8 mouse cellular contexts compared by ENCODE assay signal in genomic region chr17:56119981-56120880, GRCm38 (mm10). TPM values are rescaled to one million over a fixed set of nuclear protein-coding genes. Genes with fewer than 3 reads are reported as not detected.
A peak's percentile ranks its signal among the peaks of the same experiment; 100 is the strongest.
DNase-seq lines count a peak whose midpoint lies in the region; ATAC-seq and TF ChIP-seq lines count a peak whose summit lies in the region.

No protein-coding gene starts in this region.

- no peaks in the 10 kb centered on the region for H3K36me3 ChIP-seq in E14TG2a.4 (ENCODE audit: insufficient read depth, low read length)
- H3K36me3 ChIP-seq in intestine, embryonic 15.5 days = no peaks in the 10 kb centered on the region
- H3K36me3 ChIP-seq in liver, embryonic 16.5 days (ENCODE audit: control insufficient read depth, insufficient read depth) = no peaks in the 10 kb centered on the region

- ATAC-seq in intestine, embryonic 15.5 days = no peak
- peak; percentile 45 for ATAC-seq in liver, embryonic 16.5 days (ENCODE audit: low read depth)

- H3K4me1 ChIP-seq in E14TG2a.4 (replicated peaks; ENCODE audit: low read depth, low read length) = peaks cover 49% of the 10 kb centered on the region
- peaks cover 29% of the 10 kb centered on the region for H3K4me1 ChIP-seq in intestine, embryonic 15.5 days (replicated peaks)
- peaks cover 9% of the 10 kb centered on the region for H3K4me1 ChIP-seq in liver, embryonic 16.5 days (ENCODE audit: control insufficient read depth, low read depth, low read length)

- 5% methylated on average over 66 of the region's 66 CpGs for WGBS in intestine, embryonic 15.5 days
- WGBS in liver, embryonic 16.5 days (ENCODE audit: insufficient replicate concordance) = 7% methylated on average over 64 of the region's 66 CpGs

- H3K4me3 ChIP-seq in E14TG2a.4 (replicated peaks; ENCODE audit: low read length) = peak overlapping the region; percentile 78
- H3K4me3 ChIP-seq in intestine, embryonic 15.5 days (replicated peaks) = peak overlapping the region; percentile 23
- peak overlapping the region; percentile 40 for H3K4me3 ChIP-seq in liver, embryonic 16.5 days (ENCODE audit: low read depth, low read length)

- no peak for TF ChIP-seq CTCF in E14TG2a.4 (conservative IDR thresholded peaks at IDR 0.05; ENCODE audit: low read length)

- H3K9ac ChIP-seq in intestine, embryonic 15.5 days = no peak overlapping the region
- H3K9ac ChIP-seq in liver, embryonic 16.5 days (ENCODE audit: low read depth, low read length) = no peak overlapping the region; the same call in 1 of the 2 replicates

- H3K27me3 ChIP-seq in E14TG2a.4 (ENCODE audit: insufficient read depth, low read length) = peaks cover 80% of the 10 kb centered on the region
- H3K27me3 ChIP-seq in intestine, embryonic 15.5 days (replicated peaks) = peaks cover 69% of the 10 kb centered on the region
- peaks cover 39% of the 10 kb centered on the region for H3K27me3 ChIP-seq in liver, embryonic 16.5 days (ENCODE audit: control insufficient read depth, insufficient read depth, low read depth, low read length)

- peak; percentile 90 for DNase-seq in adrenal gland, adult 2 months
- peak; percentile 75 for DNase-seq in gastrocnemius, postnatal 25 days
- no peak for DNase-seq in thymus, postnatal 0 days (ENCODE audit: low spot score)
- no peak for DNase-seq in c-Kit-positive CD71-positive TER-119-positive erythroid progenitor cells, embryonic 14.5 days (ENCODE audit: low spot score)
- DNase-seq in right cerebral cortex, postnatal 25 days = no peak

- H3K27ac ChIP-seq in intestine, embryonic 15.5 days = no peak overlapping the region
- H3K27ac ChIP-seq in liver, embryonic 16.5 days (ENCODE audit: low read length) = no peak overlapping the region

- H3K4me2 ChIP-seq in intestine, embryonic 15.5 days (replicated peaks) = peak overlapping the region; percentile 48
- H3K4me2 ChIP-seq in liver, embryonic 16.5 days (ENCODE audit: low read depth, low read length) = peak overlapping the region; percentile 36

- peaks cover 10% of the 10 kb centered on the region for H3K9me3 ChIP-seq in E14TG2a.4 (ENCODE audit: low read length)
- H3K9me3 ChIP-seq in intestine, embryonic 15.5 days = no peaks in the 10 kb centered on the region
- no peaks in the 10 kb centered on the region; the same call in 1 of the 2 replicates for H3K9me3 ChIP-seq in liver, embryonic 16.5 days (replicated peaks; ENCODE audit: control insufficient read depth, low read length)

RNA-seq across cellular contexts. Expression of gene Lrg1, which starts 1.6 kb away (rescaled TPM):
- total RNA-seq in adrenal gland, adult 2 months (2021) = 10 to 100 TPM; 23.9 to 45.5 TPM
- polyA plus RNA-seq in adrenal gland, adult 2 months (2012; rRNA removed) = 134 and 212 TPM in 2 replicates
- 10 to 100 TPM; 13.4 to 24.9 TPM for total RNA-seq in gastrocnemius, postnatal 25 days (2021)
- polyA plus RNA-seq in intestine, embryonic 15.5 days (2015; fragmentation: Nextera tagmentation; extraction: Ambion mirVana) = 0.15 and 0.33 TPM in 2 replicates
- 4.3 and 6.2 TPM in 2 replicates for polyA plus RNA-seq in liver, embryonic 16.5 days (2015; fragmentation: Nextera tagmentation; extraction: Ambion mirVana)
- polyA plus RNA-seq in thymus, postnatal 0 days (2015; fragmentation: Nextera tagmentation; extraction: Ambion mirVana) = 2.7 and 3.1 TPM in 2 replicates

RNA-seq across cellular contexts. Expression of gene Plin5, which starts 2.8 kb away (rescaled TPM):
- 10 to 100 TPM; 59.5 to 71.9 TPM for total RNA-seq in adrenal gland, adult 2 months (2021)
- polyA plus RNA-seq in adrenal gland, adult 2 months (2012; rRNA removed) = 42.9 and 91.7 TPM in 2 replicates
- total RNA-seq in gastrocnemius, postnatal 25 days (2021) = 10 to 100 TPM; 27.7 to 29.0 TPM
- 0.52 and 0.85 TPM in 2 replicates for polyA plus RNA-seq in intestine, embryonic 15.5 days (2015; fragmentation: Nextera tagmentation; extraction: Ambion mirVana)
- 5.2 and 9.7 TPM in 2 replicates for polyA plus RNA-seq in liver, embryonic 16.5 days (2015; fragmentation: Nextera tagmentation; extraction: Ambion mirVana)
- polyA plus RNA-seq in thymus, postnatal 0 days (2015; fragmentation: Nextera tagmentation; extraction: Ambion mirVana) = 0.10 and 0.44 TPM in 2 replicates

RNA-seq across cellular contexts. Expression of gene Plin4, which starts 10.6 kb away (rescaled TPM):
- 100 to 1,000 TPM in 1 of 2 experiments, 10 to 100 TPM in 1; 92.6 to 121 TPM for total RNA-seq in adrenal gland, adult 2 months (2021)
- 100 and 184 TPM in 2 replicates for polyA plus RNA-seq in adrenal gland, adult 2 months (2012; rRNA removed)
- total RNA-seq in gastrocnemius, postnatal 25 days (2021) = 100 to 1,000 TPM; 177 to 234 TPM
- 0.03 and 0.14 TPM in 2 replicates for polyA plus RNA-seq in intestine, embryonic 15.5 days (2015; fragmentation: Nextera tagmentation; extraction: Ambion mirVana)
- 0.05 and 0.13 TPM in 2 replicates for polyA plus RNA-seq in liver, embryonic 16.5 days (2015; fragmentation: Nextera tagmentation; extraction: Ambion mirVana)
- 0.08 and 0.09 TPM in 2 replicates for polyA plus RNA-seq in thymus, postnatal 0 days (2015; fragmentation: Nextera tagmentation; extraction: Ambion mirVana)

RNA-seq across cellular contexts. Expression of gene Sema6b, which starts 19.9 kb away (rescaled TPM):
- total RNA-seq in adrenal gland, adult 2 months (2021) = 10 to 100 TPM in 1 of 2 experiments, 1 to 10 TPM in 1; 6.3 to 10.2 TPM
- polyA plus RNA-seq in adrenal gland, adult 2 months (2012; rRNA removed) = 32.9 and 36.5 TPM in 2 replicates
- 1 to 10 TPM; 1.9 to 4.2 TPM for total RNA-seq in gastrocnemius, postnatal 25 days (2021)
- 1.4 TPM in 2 replicates for polyA plus RNA-seq in intestine, embryonic 15.5 days (2015; fragmentation: Nextera tagmentation; extraction: Ambion mirVana)
- polyA plus RNA-seq in liver, embryonic 16.5 days (2015; fragmentation: Nextera tagmentation; extraction: Ambion mirVana) = 0.81 and 1.3 TPM in 2 replicates
- 1.0 TPM in 2 replicates for polyA plus RNA-seq in thymus, postnatal 0 days (2015; fragmentation: Nextera tagmentation; extraction: Ambion mirVana)

RNA-seq across cellular contexts. Expression of gene Hdgfl2, which starts 40.8 kb away (rescaled TPM):
- 10 to 100 TPM; 52.7 to 63.7 TPM for total RNA-seq in adrenal gland, adult 2 months (2021)
- polyA plus RNA-seq in adrenal gland, adult 2 months (2012; rRNA removed) = 93.5 and 97.9 TPM in 2 replicates
- total RNA-seq in gastrocnemius, postnatal 25 days (2021) = 10 to 100 TPM; 21.5 to 24.2 TPM
- 85.7 and 86.9 TPM in 2 replicates for polyA plus RNA-seq in intestine, embryonic 15.5 days (2015; fragmentation: Nextera tagmentation; extraction: Ambion mirVana)
- 36.1 and 37.2 TPM in 2 replicates for polyA plus RNA-seq in liver, embryonic 16.5 days (2015; fragmentation: Nextera tagmentation; extraction: Ambion mirVana)
- 80.0 and 81.8 TPM in 2 replicates for polyA plus RNA-seq in thymus, postnatal 0 days (2015; fragmentation: Nextera tagmentation; extraction: Ambion mirVana)

Comparison
In these comparisons a context has a peak if more than half of its experiments do, and no peak if none do; other contexts are left out.
1. H3K4me3 ChIP-seq: peak in every context shown above with its lines; median percentile 78 in E14TG2a.4; 40 in liver, embryonic 16.5 days; 23 in intestine, embryonic 15.5 days.
2. DNase-seq: peak in adrenal gland, adult 2 months (single experiment) and gastrocnemius, postnatal 25 days (single experiment); none in thymus, postnatal 0 days (single experiment), c-Kit-positive CD71-positive TER-119-positive erythroid progenitor cells, embryonic 14.5 days (single experiment) and right cerebral cortex, postnatal 25 days (single experiment).
3. RNA of gene Lrg1, which starts 1.6 kb away (polyA plus RNA-seq): 134 to 212 TPM in adrenal gland, adult 2 months; 4.3 to 6.2 TPM in liver, embryonic 16.5 days, 2.7 to 3.1 TPM in thymus, postnatal 0 days and 0.15 to 0.33 TPM in intestine, embryonic 15.5 days; every median in the first group is over 10 times any median in the second.
4. RNA of gene Plin4, which starts 10.6 kb away (polyA plus RNA-seq): 100 to 184 TPM in adrenal gland, adult 2 months; 0.05 to 0.13 TPM in liver, embryonic 16.5 days, 0.08 to 0.09 TPM in thymus, postnatal 0 days and 0.03 to 0.14 TPM in intestine, embryonic 15.5 days; every median in the first group is over 10 times any median in the second.